Mouse (Mus musculus) embryonic stem cell, embryonic (primary cell): ENCODE data around the gene Nfia.

Experiments
- CTCF ChIA-PET, 4 experiments: fragments of 300-600 bp in 2 of 4; fragments of 350-600 bp in 2 of 4; sonication (Branson Sonifier 250); formaldehyde crosslinking; loops; one replicate each; lab custom pipeline; 2022; ENCODE audit warnings: inconsistent platforms in 2 of 4; lab: Charles Lee
- POLR2A ChIA-PET, 4 experiments: fragments of 300-600 bp in 2 of 4; fragments of 350-600 bp in 2 of 4; sonication (Branson Sonifier 250); formaldehyde crosslinking; loops; one replicate each; lab custom pipeline; 2022; ENCODE audit warnings: antibody characterized with exemption in 4 of 4, inconsistent platforms in 1 of 4; lab: Charles Lee

Nfia gene

GRCm38 (mm10) chr4:97757207-97757977, 15.1 kb upstream of the Nfia start:
- CTCF ChIA-PET, result interaction anchor here (0.6 to 1.8 kb wide), 5 partner anchors 11 to 719 kb away, joined by 3 to 5 read pairs (median 4); partner anchors contain the start of gene E130114P18Rik (in 1 of the 4)
- POLR2A ChIA-PET, result interaction anchor here in 3 of 4 experiments (0.6 to 1.7 kb wide), 4 partner anchors 15 to 18 kb away, joined by 3 to 7 read pairs (median 4); partner anchors contain the start of gene Nfia (in 2 of the 3)

DNA sequence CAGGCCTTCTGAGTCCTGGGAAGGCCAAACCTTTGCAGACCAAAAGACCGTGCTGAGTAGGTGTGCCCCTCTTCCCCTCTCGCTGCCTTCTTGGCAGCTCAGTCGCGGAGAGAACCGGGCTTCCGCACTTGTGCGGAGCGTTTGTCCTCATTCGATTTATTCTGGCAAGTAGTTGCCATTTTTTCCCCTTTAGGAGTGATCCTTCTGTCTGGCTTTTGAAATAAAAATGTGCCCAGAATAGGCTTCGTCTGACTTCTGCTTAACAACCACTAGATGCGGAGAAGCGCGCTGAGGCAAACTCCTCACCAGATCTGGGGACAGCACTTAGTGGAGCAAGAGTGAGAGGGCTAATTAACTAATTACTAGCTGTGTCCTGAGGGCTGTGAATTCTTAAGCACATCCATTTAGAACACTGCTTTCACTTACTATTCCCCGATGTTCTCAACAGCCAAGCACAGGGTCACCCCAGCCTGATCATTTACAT, 14.5 kb upstream of the Nfia start:
- ChIA-PET CTCF (interaction anchor here in 3 of 4 experiments (0.6 to 1.8 kb wide), 3 partner anchors 12 to 720 kb away, joined by 3 to 5 read pairs (median 5); no protein-coding TSS in a partner anchor), POLR2A (interaction anchor here (0.6 to 1.7 kb wide), 5 partner anchors 11 to 162 kb away, joined by 3 to 7 read pairs (median 5); partner anchors contain the start of gene Nfia (in 2 of the 4))

DNA sequence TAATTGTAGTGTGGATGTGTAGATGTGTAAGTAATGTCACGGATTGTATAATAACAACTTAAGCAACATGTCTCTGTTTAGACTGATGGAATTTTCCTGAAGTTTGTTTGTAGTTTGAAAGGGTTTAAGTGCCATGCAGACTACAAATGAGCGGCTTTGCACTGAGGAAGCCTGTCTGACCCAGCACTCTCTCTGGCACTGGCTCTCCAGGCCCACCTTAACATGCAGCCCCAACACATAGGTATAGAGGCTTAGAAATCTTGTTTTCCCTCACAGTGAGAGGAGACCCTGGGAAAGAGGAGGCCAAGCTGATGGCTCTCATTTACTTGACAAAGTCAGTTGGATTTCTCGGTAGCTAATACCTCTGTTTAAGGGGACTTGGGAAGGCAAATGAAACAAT, 13.9 kb upstream of the Nfia start:
- ChIA-PET CTCF (interaction anchor here in 2 of 4 experiments (0.6 to 1.4 kb wide), 2 partner anchors 15 to 356 kb away, joined by 4 to 5 read pairs; no protein-coding TSS in a partner anchor), POLR2A (interaction anchor here in 2 of 4 experiments (0.7 to 1.7 kb wide), 3 partner anchors 11 to 17 kb away, joined by 3 to 7 read pairs (median 3); partner anchors contain the start of gene Nfia (in 1 of the 2))

DNA sequence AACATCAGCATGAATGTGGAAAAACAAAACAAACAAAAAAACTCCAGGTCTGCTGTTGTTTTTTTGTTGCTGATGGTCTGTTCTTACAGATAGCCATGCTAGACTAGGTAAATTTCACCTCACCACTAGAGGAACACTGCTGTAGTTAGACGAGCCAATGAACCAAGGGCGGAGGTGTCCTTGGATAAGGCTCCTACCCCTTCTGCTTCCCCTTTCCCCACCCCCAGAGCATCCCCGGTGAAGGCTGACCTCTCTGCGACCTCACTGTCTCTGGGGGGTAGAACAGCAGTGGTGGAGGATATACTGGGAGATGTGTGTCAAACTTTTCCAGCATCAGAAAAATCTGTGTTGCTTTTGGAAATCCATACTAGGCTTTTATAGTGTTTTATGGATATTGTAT, 7.9 kb upstream of the Nfia start:
- ChIA-PET POLR2A (interaction anchor here in 1 of 4 experiments (1.4 kb wide), 1 partner anchor 8 kb away, joined by 5 read pairs; the partner anchor contains the start of gene Nfia), CTCF (no interaction called here)

GRCm38 (mm10) chr4:97765341-97766020, 7.1 kb upstream of the Nfia start:
- CTCF ChIA-PET, result interaction anchor here in 1 of 4 experiments (0.5 kb wide), 1 partner anchor 760 kb away, joined by 3 read pairs; no protein-coding TSS in a partner anchor
- POLR2A ChIA-PET, result interaction anchor here in 1 of 4 experiments (0.7 kb wide), 1 partner anchor 22 kb away, joined by 6 read pairs; no protein-coding TSS in a partner anchor

DNA sequence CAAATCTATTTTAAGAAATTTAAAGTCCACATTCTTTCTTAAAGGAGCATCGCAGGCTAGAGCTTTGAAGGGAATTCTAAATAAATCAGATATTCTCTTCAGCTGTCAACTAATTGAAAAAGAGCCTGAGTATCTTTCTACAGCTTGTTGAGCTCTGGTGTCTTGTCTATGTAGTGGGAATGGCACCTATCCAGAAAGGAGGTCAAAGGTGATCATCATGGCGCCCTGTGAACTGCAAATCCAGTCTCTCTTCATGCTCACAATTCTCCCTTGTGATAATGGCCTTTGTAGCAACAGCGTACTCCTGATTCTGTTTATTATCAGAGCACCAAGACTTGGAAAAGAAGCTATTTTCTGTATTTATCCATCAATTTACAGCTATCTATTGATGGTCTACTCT, 6.4 kb upstream of the Nfia start:
- CTCF ChIA-PET, result interaction anchor here in 2 of 4 experiments (0.5 to 0.7 kb wide), 3 partner anchors 14 to 761 kb away, joined by 3 to 5 read pairs (median 4); no protein-coding TSS in a partner anchor
- POLR2A ChIA-PET, result interaction anchor here in 1 of 4 experiments (0.7 kb wide), 1 partner anchor 22 kb away, joined by 6 read pairs; no protein-coding TSS in a partner anchor

DNA sequence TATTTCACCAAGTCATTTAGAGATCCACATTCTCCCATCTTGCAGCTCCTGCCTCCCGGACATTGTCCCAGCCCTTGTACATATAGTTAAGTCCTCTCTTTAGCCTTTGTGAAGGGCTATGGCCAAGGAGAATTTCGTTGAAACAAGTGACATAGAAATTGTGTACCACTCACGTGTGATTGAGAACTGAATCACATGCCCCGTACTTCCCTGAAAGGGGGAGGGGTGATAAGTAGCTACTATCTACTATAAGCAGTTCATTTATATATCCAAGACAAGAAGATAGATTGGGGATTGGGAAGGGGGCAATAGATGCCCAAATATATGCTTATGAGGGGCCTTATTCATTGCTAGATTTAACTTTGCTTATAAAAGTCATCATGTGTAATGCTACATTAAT, 5.5 kb upstream of the Nfia start:
- POLR2A ChIA-PET, result interaction anchor here in 1 of 4 experiments (0.7 kb wide), 1 partner anchor 53 kb away, joined by 4 read pairs; no protein-coding TSS in a partner anchor
- CTCF ChIA-PET, result no interaction called here

DNA sequence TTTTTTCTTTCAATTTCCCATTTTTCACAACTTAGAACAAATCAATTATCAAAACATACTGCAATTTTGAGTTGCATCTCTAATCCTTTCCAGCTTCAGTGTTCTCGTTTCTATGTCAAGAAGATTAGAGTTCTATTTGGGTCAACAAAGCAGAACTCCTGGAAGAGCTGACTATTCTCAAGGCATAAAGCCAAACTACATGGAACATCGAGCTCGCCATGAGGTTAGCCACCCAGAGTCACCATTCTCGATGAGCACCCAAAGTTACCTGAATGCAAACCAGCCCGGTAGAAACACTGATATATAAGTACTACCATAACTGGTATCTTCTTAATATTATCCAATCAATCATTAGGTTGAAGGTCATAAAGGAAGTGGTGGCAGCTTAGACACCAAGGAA, 5.0 kb upstream of the Nfia start:
- ChIA-PET CTCF (no interaction called here), POLR2A (no interaction called here)

DNA sequence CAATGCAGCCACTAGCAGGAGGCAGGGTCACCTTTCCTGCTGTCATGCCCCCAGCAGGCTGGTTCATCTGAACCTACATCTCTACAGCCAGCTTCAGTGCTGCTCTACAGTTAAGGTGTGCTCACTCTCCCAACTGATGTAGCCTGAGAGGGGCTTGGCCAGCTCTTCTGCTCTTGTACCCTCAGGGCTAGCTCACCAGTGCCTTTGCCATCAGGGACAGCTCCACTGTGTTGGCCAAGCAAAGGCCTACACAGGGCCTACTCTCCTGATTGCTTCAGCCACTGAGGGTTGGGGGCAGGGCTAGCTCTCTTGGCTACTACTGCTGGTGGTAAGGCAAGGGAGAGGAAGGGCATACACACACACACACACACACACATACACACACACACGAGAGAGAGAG, 2.7 kb upstream of the Nfia start:
- CTCF ChIA-PET, result no interaction called here
- POLR2A ChIA-PET, result no interaction called here

DNA sequence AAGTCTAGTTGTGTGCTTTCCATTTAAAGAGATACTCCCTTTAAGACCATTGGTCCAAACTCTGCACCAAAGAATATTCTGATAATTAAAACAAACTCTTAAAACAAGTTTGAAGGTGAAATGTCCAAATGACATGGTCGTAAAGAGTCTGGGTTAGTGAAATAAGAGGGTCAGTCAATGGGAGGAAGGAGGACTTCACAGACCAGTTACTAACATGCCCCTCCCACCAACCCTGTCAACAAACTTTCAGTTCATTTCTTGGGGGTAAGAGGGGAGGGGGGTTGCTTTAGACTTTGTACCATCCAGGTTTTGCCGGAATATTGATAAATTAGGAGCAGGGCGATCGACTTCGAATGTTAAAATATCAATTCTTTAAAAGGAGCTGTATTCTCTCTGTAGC, 1.1 kb upstream of the Nfia start:
- POLR2A ChIA-PET, result interaction anchor here in 2 of 4 experiments (1.0 to 1.6 kb wide), 6 partner anchors 12 to 98 kb away, joined by 3 to 7 read pairs (median 3); no protein-coding TSS in a partner anchor
- CTCF ChIA-PET, result interaction anchor here in 3 of 4 experiments (0.6 to 2.0 kb wide), 4 partner anchors 19 to 1172 kb away, joined by 3 to 6 read pairs (median 4); no protein-coding TSS in a partner anchor

- POLR2A ChIA-PET, result interaction anchor here in 3 of 4 experiments (1.0 to 1.6 kb wide), 9 partner anchors 8 to 97 kb away, joined by 3 to 7 read pairs (median 3); no protein-coding TSS in a partner anchor
- CTCF ChIA-PET, result interaction anchor here in 3 of 4 experiments (0.6 to 2.0 kb wide), 5 partner anchors 19 to 1171 kb away, joined by 3 to 6 read pairs (median 4); no protein-coding TSS in a partner anchor
Observed at GRCm38 (mm10) chr4:97772084-97772484, 450 bp upstream of the Nfia start.

- ChIA-PET CTCF (interaction anchor here in 3 of 4 experiments (0.6 to 1.0 kb wide), 3 partner anchors 15 to 653 kb away, joined by 4 to 5 read pairs (median 5); no protein-coding TSS in a partner anchor), POLR2A (interaction anchor here (0.6 to 1.6 kb wide), 15 partner anchors 9 to 1150 kb away, joined by 3 to 12 read pairs (median 4); no protein-coding TSS in a partner anchor)
Observed at GRCm38 (mm10) chr4:97773110-97773593, 618 bp downstream of the Nfia start.

GRCm38 (mm10) chr4:97773791-97774190, 1.3 kb downstream of the Nfia start:
- ChIA-PET POLR2A (interaction anchor here (0.7 to 1.6 kb wide), 8 partner anchors 15 to 945 kb away, joined by 3 to 12 read pairs (median 4); no protein-coding TSS in a partner anchor), CTCF (interaction anchor here in 1 of 4 experiments (1.0 kb wide), 1 partner anchor 16 kb away, joined by 5 read pairs; no protein-coding TSS in a partner anchor)

- ChIA-PET POLR2A (interaction anchor here in 1 of 4 experiments (2.8 kb wide), 1 partner anchor 17 kb away, joined by 7 read pairs; no protein-coding TSS in a partner anchor), CTCF (no interaction called here)
Observed at GRCm38 (mm10) chr4:97774446-97774950, 2.0 kb downstream of the Nfia start.

DNA sequence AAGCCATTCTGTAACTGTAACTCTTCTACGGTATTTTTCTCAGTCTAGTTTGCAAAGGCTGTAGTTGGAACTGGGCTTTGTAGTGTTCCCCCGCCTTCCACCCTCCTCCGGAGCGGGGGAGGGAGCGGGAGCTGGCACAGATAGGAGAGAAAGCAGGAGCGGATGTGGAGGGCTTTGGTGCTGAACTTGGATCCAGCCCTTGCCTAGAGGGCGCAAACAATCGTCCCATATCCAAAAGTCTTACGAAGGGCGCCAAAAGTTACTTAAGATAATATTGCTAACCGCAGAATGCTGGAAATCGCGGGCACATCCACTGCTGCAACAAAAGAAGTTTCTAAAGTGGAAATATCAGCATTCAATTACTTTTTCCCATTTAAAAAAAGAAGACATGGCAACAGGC, 2.5 kb downstream of the Nfia start:
- ChIA-PET CTCF (interaction anchor here in 1 of 4 experiments (0.7 kb wide), 1 partner anchor 18 kb away, joined by 3 read pairs; no protein-coding TSS in a partner anchor), POLR2A (interaction anchor here in 1 of 4 experiments (2.8 kb wide), 1 partner anchor 17 kb away, joined by 7 read pairs; no protein-coding TSS in a partner anchor)

DNA sequence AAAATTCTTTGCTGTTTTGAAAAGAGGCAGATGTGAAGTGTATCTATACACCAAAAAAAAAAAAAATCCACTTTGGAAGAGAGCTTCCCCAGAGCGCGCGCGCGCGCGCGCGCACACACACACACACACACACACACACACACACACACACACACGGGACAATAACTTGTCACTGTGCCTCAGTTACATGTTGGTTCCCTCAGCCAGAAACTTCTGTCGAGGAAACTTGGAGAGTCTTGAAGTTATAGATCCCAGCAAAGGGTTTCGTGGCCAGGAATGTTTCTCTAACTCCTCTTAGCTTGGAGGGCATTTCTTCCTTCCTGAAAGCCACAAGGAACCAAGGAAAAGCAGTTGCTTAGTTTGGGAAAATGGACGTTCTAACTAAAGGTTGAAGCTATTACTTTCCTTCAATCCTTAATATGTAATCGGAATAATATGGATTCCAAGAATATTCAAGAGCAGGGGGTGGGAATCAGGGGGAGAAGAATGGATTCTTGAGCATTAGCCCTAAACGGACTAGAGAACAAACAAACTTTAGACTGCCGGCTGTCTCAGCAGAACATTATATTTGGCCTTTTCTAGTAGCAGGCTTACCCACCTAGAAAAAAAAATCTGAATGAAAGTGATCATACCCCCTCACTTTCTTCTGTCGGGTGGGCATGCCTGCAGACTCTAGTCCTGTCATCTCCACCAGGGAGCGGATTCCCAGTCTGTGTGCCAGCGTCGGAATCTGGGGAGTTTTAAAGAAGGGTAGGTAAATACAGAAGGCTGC, 3.1 kb downstream of the Nfia start:
- ChIA-PET POLR2A (interaction anchor here in 1 of 4 experiments (2.8 kb wide), 1 partner anchor 18 kb away, joined by 7 read pairs; no protein-coding TSS in a partner anchor), CTCF (interaction anchor here in 2 of 4 experiments (0.7 kb wide), 2 partner anchors 16 to 18 kb away, joined by 3 to 4 read pairs; no protein-coding TSS in a partner anchor)
